Mouse (Mus musculus) limb, embryonic 15.5 days (tissue): Measurements from ENCODE around the gene Sox5. TPM values are rescaled to one million over a fixed set of nuclear protein-coding genes. Genes with fewer than 3 reads are reported as not detected.

Experiments used
- ATAC-seq: fragments of 200-750 bp; cut with Nextera tagmentation; 2 replicates; pipeline ENCODE4 v1.8.0; 2017; ENCODE audit warnings: low read depth, moderate TSS enrichment; ENCODE audit not compliant: insufficient number of reproducible peaks, low FRiP score, low TSS enrichment
- H3K27ac ChIP-seq: fragments of 300-500 bp; sonication (generic); 2 replicates; pipeline ENCODE4 v1.5.1; 2015; ENCODE audit warnings: moderate library complexity, mild to moderate bottlenecking, inconsistent platforms
- H3K27me3 ChIP-seq: fragments of 300-500 bp; sonication (generic); 2 replicates; pipeline ENCODE4 v1.6.1; 2015; ENCODE audit warnings: inconsistent platforms
- H3K36me3 ChIP-seq: fragments of 300-500 bp; sonication (generic); 2 replicates; pipeline ENCODE4 v1.6.1; 2015; ENCODE audit warnings: inconsistent platforms
- H3K4me1 ChIP-seq: fragments of 300-500 bp; sonication (generic); 2 replicates; pipeline ENCODE4 v1.6.1; 2015; ENCODE audit warnings: inconsistent platforms
- H3K4me2 ChIP-seq: fragments of 300-500 bp; sonication (generic); 2 replicates; pipeline ENCODE4 v1.6.1; 2015; ENCODE audit warnings: mild to moderate bottlenecking, inconsistent platforms
- H3K4me3 ChIP-seq: fragments of 300-500 bp; sonication (generic); 2 replicates; pipeline ENCODE4 v1.5.1; 2015; ENCODE audit warnings: mild to moderate bottlenecking, inconsistent platforms
- H3K9ac ChIP-seq: fragments of 300-500 bp; sonication (generic); 2 replicates; pipeline ENCODE4 v1.6.1; 2015; ENCODE audit warnings: inconsistent platforms
- H3K9me3 ChIP-seq: fragments of 300-500 bp; sonication (generic); 2 replicates; pipeline ENCODE4 v1.6.1; 2016; ENCODE audit warnings: inconsistent platforms
- WGBS: fragments of 180-500 bp; shearing (Covaris S2); methylation state at CpG from one replicate; pipeline ENCODE4 v1.1.7; 2015; 5-methylcytosine and 5-hydroxymethylcytosine counted together
- polyA plus RNA-seq: library from polyadenylated mRNA; unstranded; fragments of >200 nt; fragmentation: Nextera tagmentation; extraction: Ambion mirVana; gene quantifications from 2 replicates; pipeline ENCODE4 v1.2.1, GENCODE M21; 2015

Sox5 gene
- polyA plus RNA-seq: 32.6 and 36.0 TPM in 2 replicates

GRCm38 (mm10) chr6:144781431-144782030, at the start of gene Sox5:
TSS of gene Sox5 (minus strand) at chr6:144781977.
- peak within 1 kb of the TSS; percentile 48 for H3K9ac ChIP-seq
- H3K9me3 ChIP-seq: no peaks in the 10 kb centered on the region
- H3K4me3 ChIP-seq: peak within 1 kb of the TSS; percentile 66
- 0% methylated on average over 43 of the region's 47 CpGs for WGBS
- ATAC-seq: 0 out of 2 replicates have a peak, but pooled peaks have one; percentile 36
- no peak within 1 kb of the TSS for H3K27ac ChIP-seq
- peaks cover 10% of the 10 kb centered on the region for H3K4me1 ChIP-seq
- H3K36me3 ChIP-seq: no peaks in the 10 kb centered on the region
- peak within 1 kb of the TSS; percentile 96 for H3K4me2 ChIP-seq
- peaks cover 22% of the 10 kb centered on the region for H3K27me3 ChIP-seq

- no peaks in the 10 kb centered on the region for H3K9me3 ChIP-seq
- WGBS: 94% methylated on average over 6 of the region's 6 CpGs
- no peak overlapping the region for H3K4me2 ChIP-seq
- ATAC-seq: no peak
- H3K27me3 ChIP-seq: no peaks in the 10 kb centered on the region
- H3K4me3 ChIP-seq: no peak overlapping the region
- H3K9ac ChIP-seq: no peak overlapping the region
- H3K27ac ChIP-seq: no peak overlapping the region
- 0 out of 2 replicates have a peak, but pooled peaks cover 5% of the 10 kb centered on the region for H3K4me1 ChIP-seq
- no peaks in the 10 kb centered on the region for H3K36me3 ChIP-seq
These were observed 43.3 kb upstream of the Sox5 start for GRCm38 (mm10) chr6:144825018-144825602.

GRCm38 (mm10) chr6:144824153-144824552, 42.4 kb upstream of the Sox5 start:
- WGBS: 75% methylated on average over 12 of the region's 12 CpGs
- no peaks in the 10 kb centered on the region for H3K27me3 ChIP-seq
- H3K27ac ChIP-seq: no peak overlapping the region
- ATAC-seq: no peak
- no peaks in the 10 kb centered on the region for H3K36me3 ChIP-seq
- H3K4me2 ChIP-seq: no peak overlapping the region
- H3K4me1 ChIP-seq: 0 out of 2 replicates have a peak, but pooled peaks cover 5% of the 10 kb centered on the region
- no peak overlapping the region for H3K9ac ChIP-seq
- H3K9me3 ChIP-seq: no peaks in the 10 kb centered on the region
- no peak overlapping the region for H3K4me3 ChIP-seq

GRCm38 (mm10) chr6:144822594-144822993, 40.8 kb upstream of the Sox5 start:
- H3K9ac ChIP-seq: no peak overlapping the region
- H3K27ac ChIP-seq: no peak overlapping the region
- 30% methylated on average over 14 of the region's 14 CpGs for WGBS
- no peak overlapping the region for H3K4me3 ChIP-seq
- ATAC-seq: no peak
- H3K4me2 ChIP-seq: peak overlapping the region; percentile 25; the same call in 1 of the 2 replicates
- no peaks in the 10 kb centered on the region for H3K27me3 ChIP-seq
- H3K9me3 ChIP-seq: no peaks in the 10 kb centered on the region
- H3K36me3 ChIP-seq: no peaks in the 10 kb centered on the region
- 0 out of 2 replicates have a peak, but pooled peaks cover 5% of the 10 kb centered on the region for H3K4me1 ChIP-seq

GRCm38 (mm10) chr6:144821019-144821418, 39.2 kb upstream of the Sox5 start:
- no peak for ATAC-seq
- H3K36me3 ChIP-seq: no peaks in the 10 kb centered on the region
- no peak overlapping the region for H3K4me2 ChIP-seq
- no peaks in the 10 kb centered on the region for H3K9me3 ChIP-seq
- H3K4me1 ChIP-seq: 0 out of 2 replicates have a peak, but pooled peaks cover 5% of the 10 kb centered on the region
- no peaks in the 10 kb centered on the region for H3K27me3 ChIP-seq
- no peak overlapping the region for H3K27ac ChIP-seq
- H3K4me3 ChIP-seq: no peak overlapping the region
- WGBS: 66% methylated on average over 6 of the region's 6 CpGs
- H3K9ac ChIP-seq: no peak overlapping the region

- Histone ChIP-seq H3K4me1 (0 out of 2 replicates have a peak, but pooled peaks cover 5% of the 10 kb centered on the region), H3K27ac (no peak overlapping the region), H3K4me3 (no peak overlapping the region), H3K27me3 (no peaks in the 10 kb centered on the region), H3K36me3 (no peaks in the 10 kb centered on the region), H3K9ac (no peak overlapping the region), H3K4me2 (no peak overlapping the region), H3K9me3 (no peaks in the 10 kb centered on the region)
- ATAC-seq: no peak
- WGBS: 88% methylated on average over 4 of the region's 4 CpGs
These were observed 36.2 kb upstream of the Sox5 start for GRCm38 (mm10) chr6:144818016-144818415.

- no peaks in the 10 kb centered on the region for H3K36me3 ChIP-seq
- no peak overlapping the region for H3K4me2 ChIP-seq
- H3K9ac ChIP-seq: no peak overlapping the region
- no peak for ATAC-seq
- H3K27ac ChIP-seq: no peak overlapping the region
- H3K4me1 ChIP-seq: 0 out of 2 replicates have a peak, but pooled peaks cover under 1% of the 10 kb centered on the region
- H3K4me3 ChIP-seq: no peak overlapping the region
- H3K9me3 ChIP-seq: no peaks in the 10 kb centered on the region
- 78% methylated on average over 5 of the region's 5 CpGs for WGBS
- H3K27me3 ChIP-seq: no peaks in the 10 kb centered on the region
These were observed 35.7 kb upstream of the Sox5 start for GRCm38 (mm10) chr6:144817329-144817932.

GRCm38 (mm10) chr6:144815542-144815941, 33.8 kb upstream of the Sox5 start:
- Histone ChIP-seq H3K4me1 (no peaks in the 10 kb centered on the region), H3K27me3 (no peaks in the 10 kb centered on the region), H3K4me3 (no peak overlapping the region), H3K36me3 (no peaks in the 10 kb centered on the region), H3K4me2 (no peak overlapping the region), H3K27ac (no peak overlapping the region), H3K9me3 (no peaks in the 10 kb centered on the region), H3K9ac (no peak overlapping the region)
- 73% methylated on average over 5 of the region's 5 CpGs for WGBS
- no peak for ATAC-seq

- Histone ChIP-seq H3K4me3 (no peak overlapping the region), H3K9me3 (no peaks in the 10 kb centered on the region), H3K4me1 (no peaks in the 10 kb centered on the region), H3K4me2 (no peak overlapping the region), H3K9ac (no peak overlapping the region), H3K27ac (no peak overlapping the region), H3K36me3 (no peaks in the 10 kb centered on the region), H3K27me3 (no peaks in the 10 kb centered on the region)
- 11% methylated on average over 6 of the region's 6 CpGs for WGBS
- ATAC-seq: no peak
These were observed 33.2 kb upstream of the Sox5 start for GRCm38 (mm10) chr6:144814931-144815364.

GRCm38 (mm10) chr6:144804321-144804720, 22.5 kb upstream of the Sox5 start:
- no peak for ATAC-seq
- H3K4me3 ChIP-seq: no peak overlapping the region
- WGBS: 67% methylated on average over 5 of the region's 5 CpGs
- no peaks in the 10 kb centered on the region for H3K9me3 ChIP-seq
- H3K4me2 ChIP-seq: no peak overlapping the region
- H3K4me1 ChIP-seq: no peaks in the 10 kb centered on the region
- H3K27ac ChIP-seq: no peak overlapping the region
- H3K36me3 ChIP-seq: no peaks in the 10 kb centered on the region
- H3K27me3 ChIP-seq: no peaks in the 10 kb centered on the region
- H3K9ac ChIP-seq: no peak overlapping the region

- Histone ChIP-seq H3K4me1 (no peaks in the 10 kb centered on the region), H3K27me3 (no peaks in the 10 kb centered on the region), H3K4me2 (no peak overlapping the region), H3K27ac (no peak overlapping the region), H3K9ac (no peak overlapping the region), H3K4me3 (no peak overlapping the region), H3K9me3 (no peaks in the 10 kb centered on the region), H3K36me3 (no peaks in the 10 kb centered on the region)
- ATAC-seq: no peak
- 95% methylated on average over 1 of the region's 1 CpGs for WGBS
These were observed 21.3 kb upstream of the Sox5 start for GRCm38 (mm10) chr6:144803063-144803462.

GRCm38 (mm10) chr6:144794356-144794755, 12.6 kb upstream of the Sox5 start:
- no peak overlapping the region for H3K4me3 ChIP-seq
- no peaks in the 10 kb centered on the region for H3K36me3 ChIP-seq
- no peak overlapping the region for H3K9ac ChIP-seq
- H3K4me1 ChIP-seq: no peaks in the 10 kb centered on the region
- no peaks in the 10 kb centered on the region for H3K27me3 ChIP-seq
- no peak for ATAC-seq
- H3K27ac ChIP-seq: no peak overlapping the region
- no peak overlapping the region for H3K4me2 ChIP-seq
- no peaks in the 10 kb centered on the region for H3K9me3 ChIP-seq
- WGBS: 77% methylated on average over 3 of the region's 3 CpGs
